8 mouse cellular contexts compared by ENCODE assay signal in genomic region chr8:114369038-114369976, GRCm38 (mm10). TPM values are rescaled to one million over a fixed set of nuclear protein-coding genes. Genes with fewer than 3 reads are reported as not detected.
A peak's percentile ranks its signal among the peaks of the same experiment; 100 is the strongest.
DNase-seq lines count a peak whose midpoint lies in the region; ATAC-seq lines count a peak whose summit lies in the region.

No protein-coding gene starts in this region.

- peak; percentile 67 for ATAC-seq in frontal cortex, adult (ENCODE audit: low TSS enrichment)
- peak; percentile 61 to 73; a peak in 3 of 4 replicates for ATAC-seq in hematopoietic stem cell, adult 5-6 weeks (replicated peaks in 1 of 2; ENCODE audit: insufficient read depth in 1 of 2, low FRiP score in 2 of 2, low TSS enrichment in 1 of 2, low read depth in 1 of 2, poor library complexity in 2 of 2, severe bottlenecking in 2 of 2)

- peak; percentile 77 for DNase-seq in MN1 (ENCODE audit: low spot score)
- peak; percentile 88 to 91 for DNase-seq in cerebellum, adult 18-20 months
- DNase-seq in layer of hippocampus, postnatal 14 days (ENCODE audit: low spot score in 2 of 2): peak; percentile 79 to 84
- DNase-seq in lung, postnatal 25 days (ENCODE audit: low spot score): peak; percentile 64
- peak; percentile 71 for DNase-seq in right cerebral cortex, adult 18-20 months
- DNase-seq in urinary bladder, adult 2 months (ENCODE audit: low spot score): peak; percentile 68

RNA-seq across cellular contexts. Expression of gene Clec3a, which starts 48.6 kb away (rescaled TPM):
- not detected in 2 replicates for total RNA-seq in hematopoietic stem cell, adult 5-6 weeks (2017)
- not detected for total RNA-seq in layer of hippocampus, postnatal 14 days (2021)
- not detected in 2 replicates for polyA plus RNA-seq in urinary bladder, adult 2 months (2012; rRNA removed)

Comparison
In these comparisons a context has a peak if more than half of its experiments do, and no peak if none do; other contexts are left out.
1. Peak in every context shown above with its lines: DNase-seq and ATAC-seq.